Mouse (Mus musculus) 3T3-L1 (cell line): ENCODE data around the gene Prss1.
"Not testable (repeated sequence)": the region's sequence is repeated elsewhere in the genome, so short reads cannot be mapped to it uniquely, and the experiment has no call there.

Experiments
- DNase-seq: peaks from one replicate; pipeline ENCODE4 v3.0.0-alpha.2; 2015; ENCODE audit warnings: low read depth, low spot score

Prss1 gene

DNA sequence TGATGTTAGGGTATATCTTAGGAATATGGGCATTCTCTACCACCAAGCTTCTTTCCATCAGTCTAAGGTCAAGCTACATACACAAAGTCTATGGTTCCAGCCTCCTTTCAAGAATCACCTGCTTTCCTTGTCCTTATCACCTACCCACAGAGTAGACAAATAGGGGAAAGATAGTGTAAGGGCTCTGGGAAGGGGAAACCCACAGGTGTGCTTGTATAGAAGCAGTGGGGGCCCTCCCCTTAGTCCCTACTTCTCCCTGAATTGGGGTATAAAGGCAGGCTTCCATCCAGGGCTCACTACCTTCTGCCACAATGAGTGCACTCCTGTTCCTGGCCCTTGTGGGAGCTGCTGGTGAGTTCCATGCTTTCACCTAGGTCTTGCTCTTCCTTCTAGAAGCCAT is at the start of gene Prss1:
Prss1 (plus strand) TSS at position 301 of the 400 bp plus-strand sequence.
- DNase-seq: not testable (repeated sequence)

DNA sequence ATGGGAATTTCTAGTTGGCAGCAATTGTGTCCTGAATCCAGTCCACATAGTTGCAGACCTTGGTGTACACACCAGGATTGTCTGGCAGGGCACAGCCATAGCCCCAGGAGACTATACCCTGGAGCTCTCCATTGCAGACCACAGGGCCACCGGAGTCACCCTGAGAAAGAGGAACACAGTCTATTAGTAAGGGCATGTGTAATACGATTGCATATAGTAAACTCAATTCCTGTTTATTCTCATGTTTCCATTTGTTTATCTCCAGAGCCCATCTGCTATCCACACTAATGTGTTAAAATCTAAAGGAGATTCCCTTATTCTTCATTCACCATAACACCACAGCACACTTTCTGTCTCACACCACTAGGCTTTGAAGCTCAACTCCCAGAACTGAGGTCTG is 16.5 kb upstream of the Prss1 start:
- not testable (repeated sequence) for DNase-seq

- DNase-seq: not testable (repeated sequence)
These were observed 12.7 kb upstream of the Prss1 start, which contains the start of gene Gm10334 for GRCm38 (mm10) chr6:41446045-41446444. Gene Gm10334, minus strand, starts transcription at chr6:41446145.

DNA sequence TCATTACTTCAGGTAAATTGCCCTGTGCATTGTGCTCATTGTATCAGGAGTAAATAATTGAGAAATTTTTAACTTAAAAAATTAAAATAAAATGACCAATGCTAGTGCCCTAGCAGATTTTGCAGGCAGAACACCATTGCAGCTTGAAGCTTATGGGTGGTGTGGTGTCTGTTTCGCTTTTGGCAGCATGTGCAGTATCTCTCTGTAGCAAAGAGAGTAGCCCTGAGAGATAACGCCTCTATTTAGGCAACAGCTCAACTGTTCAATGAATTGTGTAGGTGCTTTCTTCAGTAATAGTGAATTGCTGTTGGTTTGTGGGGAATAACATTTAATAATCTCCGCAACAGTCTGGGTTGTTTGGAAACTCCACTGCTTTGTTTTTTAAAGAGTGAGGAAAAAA is 40.6 kb downstream of the Prss1 start:
- DNase-seq: no peak

DNA sequence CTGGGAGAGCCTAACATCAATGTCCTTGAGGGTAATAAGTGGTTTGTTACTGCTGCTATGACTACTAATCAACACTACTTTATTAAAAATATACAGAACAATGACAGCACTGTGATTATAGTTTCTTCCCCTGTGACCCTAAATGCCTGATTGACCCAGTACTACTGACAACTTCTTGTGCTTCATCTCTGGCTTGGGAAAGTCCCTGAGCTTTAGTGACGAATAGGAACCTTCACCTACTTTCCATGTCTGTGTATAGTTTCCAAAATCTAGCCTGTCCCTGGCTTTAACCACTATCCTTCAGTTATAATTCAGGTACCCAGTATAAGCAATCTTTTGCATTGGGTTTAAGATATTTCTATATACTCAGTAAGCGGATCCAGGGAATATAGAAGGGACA is 46.2 kb downstream of the Prss1 start:
- no peak for DNase-seq

GRCm38 (mm10) chr6:41505323-41505722 is 46.6 kb downstream of the Prss1 start:
- DNase-seq: no peak
